Mouse (Mus musculus) thymus, postnatal 4 days (tissue): ENCODE data around the gene Oprl1.

Experiments
- DNase-seq: peaks from one replicate; pipeline ENCODE4 v3.0.0; 2021

Oprl1 gene

DNA sequence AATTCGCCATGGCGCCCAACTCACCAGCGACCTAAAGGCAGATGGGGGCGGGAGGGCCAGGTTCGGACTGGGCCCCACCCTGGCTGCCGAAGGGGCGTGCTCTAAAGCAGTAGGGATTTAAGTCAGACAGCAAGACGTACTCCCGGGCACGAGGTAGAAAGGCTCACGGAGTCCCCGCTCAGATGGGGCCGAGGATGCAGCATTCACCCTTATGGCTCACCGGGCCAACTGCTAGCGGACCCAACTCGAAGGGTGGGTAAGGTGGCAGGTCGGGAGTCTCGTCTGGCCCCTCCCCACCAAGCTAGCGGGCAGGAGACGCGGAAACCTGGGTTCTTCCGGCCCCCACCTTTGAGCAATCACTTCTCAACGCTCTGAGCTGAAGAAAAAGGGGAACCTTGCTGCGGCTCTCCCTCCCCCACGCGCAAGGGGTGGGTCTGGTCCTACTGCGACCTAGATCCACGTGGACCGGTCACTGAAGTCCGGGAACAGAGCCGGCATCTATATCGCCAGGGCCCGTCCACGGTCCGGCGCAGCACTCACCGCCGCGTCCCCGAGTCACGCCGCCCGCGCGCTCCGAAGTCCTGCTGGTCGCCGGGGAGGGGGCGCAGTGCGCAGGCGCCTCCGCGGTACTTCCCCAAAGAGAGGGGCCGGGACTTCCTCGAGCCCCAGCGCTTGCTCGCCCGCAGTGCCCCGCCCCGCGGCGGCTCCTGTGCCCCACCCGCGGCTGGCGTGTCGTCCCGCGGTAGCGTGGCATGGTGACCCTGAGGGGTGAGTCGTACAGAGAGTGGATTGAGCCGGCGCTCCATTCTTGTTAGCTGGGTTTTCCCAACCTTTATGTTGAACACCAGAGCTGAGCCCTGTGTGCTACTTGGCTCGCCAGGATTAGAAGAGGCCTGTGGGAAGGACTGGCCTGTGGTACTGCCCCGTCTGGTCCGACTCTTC is 21.2 kb upstream of the Oprl1 start, which contains the start of gene Rgs19:
TSS of gene Rgs19 (minus strand) at position 639 of the 942 bp plus-strand sequence.
- peak; percentile 91 for DNase-seq

DNA sequence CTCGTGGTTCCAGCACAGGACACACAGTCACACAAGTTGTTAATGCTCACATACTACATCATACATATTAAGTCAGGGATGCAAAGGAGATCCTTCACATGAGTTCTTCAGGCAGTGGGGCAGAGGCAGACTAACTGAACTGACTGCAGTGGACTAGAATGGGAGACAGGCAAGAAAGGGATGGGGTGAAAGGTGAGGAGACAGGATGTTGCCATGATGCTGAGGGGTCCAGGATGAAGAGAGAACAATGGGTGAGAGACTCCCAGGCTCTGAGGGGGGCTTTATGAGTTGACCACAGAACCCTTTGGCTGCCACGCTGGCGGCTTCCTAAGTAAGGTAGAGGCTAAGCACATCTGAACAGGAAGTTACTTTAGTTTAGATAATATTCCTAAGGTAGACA is 20.2 kb upstream of the Oprl1 start:
- DNase-seq = no peak

DNA sequence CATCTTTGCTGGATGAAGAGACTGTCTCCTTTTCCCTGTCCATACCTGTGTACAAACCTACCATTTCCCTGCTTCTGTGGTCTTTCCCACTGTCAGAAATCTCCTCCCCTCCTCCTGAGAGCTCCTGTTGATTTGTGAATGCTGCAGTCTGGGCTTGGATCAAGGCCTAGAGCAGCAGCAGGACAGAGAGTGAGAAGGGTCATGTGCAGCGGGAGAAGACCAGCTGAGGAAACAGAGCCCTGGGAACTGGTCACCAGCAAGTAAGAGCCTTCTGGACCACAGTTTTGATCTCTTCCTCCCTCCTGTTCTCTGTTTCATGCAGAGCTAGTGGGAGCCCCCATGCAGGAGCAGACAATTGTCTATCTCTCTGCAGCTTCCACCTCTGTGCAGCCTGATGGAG is 19.0 kb upstream of the Oprl1 start:
- no peak for DNase-seq

DNA sequence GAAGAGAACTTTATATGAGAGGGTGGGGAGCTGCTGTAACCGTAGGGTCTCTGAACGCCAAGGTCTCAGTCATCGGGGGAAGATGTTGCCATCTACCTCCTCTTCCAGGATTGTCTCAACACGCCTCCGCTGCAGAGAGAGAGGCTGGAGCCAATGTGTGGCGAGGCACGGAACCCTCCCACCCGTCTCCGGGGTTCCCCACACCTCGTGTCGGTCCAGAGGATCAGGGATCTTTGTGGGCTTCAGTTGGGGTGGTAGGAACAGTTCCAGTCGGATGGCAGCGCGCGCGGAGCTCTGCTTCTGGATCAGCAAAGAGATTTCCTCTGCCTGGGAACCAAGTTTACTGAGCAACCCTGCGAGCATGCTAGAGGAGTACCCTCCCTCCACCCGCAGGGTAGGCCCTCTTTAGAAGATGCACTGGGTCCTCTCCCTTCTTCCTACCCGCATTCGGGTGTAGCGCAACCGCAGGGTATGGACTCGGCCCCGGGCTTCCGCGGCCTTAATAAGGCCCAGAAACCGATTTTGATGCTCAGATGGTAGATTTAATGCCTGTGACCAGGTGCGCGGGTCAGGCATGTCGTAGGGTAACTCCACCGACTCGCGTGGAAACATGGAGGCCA is 17.9 kb upstream of the Oprl1 start:
- DNase-seq = no peak

DNA sequence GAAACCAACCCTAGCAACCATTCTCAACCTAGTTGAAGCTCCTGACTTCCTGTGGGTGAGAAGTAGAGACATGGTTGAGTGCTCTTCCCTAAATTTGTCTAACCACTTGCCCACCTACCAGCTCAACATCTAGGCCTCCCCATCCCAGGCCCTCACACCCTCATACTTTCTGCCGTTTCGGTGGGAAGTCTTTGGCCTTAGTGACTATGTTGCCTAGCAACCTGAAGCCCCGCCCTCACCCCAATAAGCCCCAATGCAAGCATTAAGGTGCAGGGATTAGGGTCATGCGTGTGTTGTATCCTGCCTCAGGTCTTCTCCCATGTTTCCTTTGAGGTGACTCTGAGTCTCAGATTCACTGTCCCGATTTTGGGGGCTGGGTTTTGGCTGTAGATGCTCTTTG is 16.6 kb upstream of the Oprl1 start, which contains the start of gene Lkaaear1:
TSS of gene Lkaaear1 (minus strand) at position 202 of the 400 bp plus-strand sequence.
- no peak for DNase-seq

DNA sequence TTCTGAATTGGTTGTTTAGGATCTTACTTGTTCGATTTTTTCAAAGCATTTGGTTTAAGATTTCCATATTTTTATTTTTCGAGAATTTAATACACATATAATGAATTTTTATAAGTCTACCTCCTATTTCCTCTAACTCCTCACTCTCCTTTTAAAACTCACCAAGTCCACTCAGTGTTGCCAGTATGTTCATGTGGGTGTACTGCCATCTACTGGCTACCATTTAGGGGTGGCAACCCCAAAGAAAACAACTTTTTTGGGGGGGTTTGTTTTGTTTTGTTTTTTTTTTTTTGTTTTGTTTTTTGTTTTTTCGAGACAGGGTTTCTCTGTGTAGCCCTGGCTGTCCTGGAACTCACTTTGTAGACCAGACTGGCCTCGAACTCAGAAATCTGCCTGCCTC is 8.1 kb upstream of the Oprl1 start:
- peak; percentile 41 for DNase-seq

DNA sequence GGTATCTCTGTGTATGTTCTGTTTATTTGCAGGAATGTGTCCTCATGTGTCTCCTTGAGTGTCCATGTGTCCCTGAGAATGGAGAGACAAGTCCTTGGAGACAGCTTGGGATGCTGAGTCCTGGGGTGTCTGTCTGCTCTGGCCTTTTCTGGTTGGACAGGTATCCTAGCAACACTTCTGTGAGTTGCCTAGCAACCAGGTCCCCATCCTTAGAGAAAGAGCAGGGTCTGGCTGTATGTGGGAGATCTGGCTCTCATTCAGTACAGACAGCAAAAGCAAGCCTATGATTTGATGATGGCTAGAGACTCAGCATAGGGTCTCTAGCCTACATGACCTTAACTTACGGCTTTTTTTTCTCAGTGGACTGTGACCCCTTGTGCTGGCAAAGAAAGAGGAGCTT is 1.1 kb upstream of the Oprl1 start:
- no peak for DNase-seq

DNA sequence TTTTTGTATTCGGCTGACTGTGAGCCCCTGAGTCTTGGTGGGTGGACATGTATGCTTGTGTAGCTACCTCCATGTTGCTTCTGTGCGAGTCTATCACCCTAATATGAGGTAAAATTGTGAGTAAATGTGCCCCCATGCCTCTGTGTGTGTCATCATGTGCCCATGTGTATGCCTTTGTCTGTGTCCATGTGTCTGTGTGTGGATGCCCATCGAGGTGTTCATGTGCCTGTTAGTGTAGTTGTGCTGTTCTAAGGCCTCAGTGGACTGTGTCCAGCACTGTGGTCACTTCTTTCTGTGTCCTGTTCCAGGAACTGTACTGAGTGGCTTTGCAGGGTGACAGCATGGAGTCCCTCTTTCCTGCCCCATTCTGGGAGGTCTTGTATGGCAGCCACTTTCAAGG is 566 bp downstream of the Oprl1 start:
- no peak for DNase-seq

DNA sequence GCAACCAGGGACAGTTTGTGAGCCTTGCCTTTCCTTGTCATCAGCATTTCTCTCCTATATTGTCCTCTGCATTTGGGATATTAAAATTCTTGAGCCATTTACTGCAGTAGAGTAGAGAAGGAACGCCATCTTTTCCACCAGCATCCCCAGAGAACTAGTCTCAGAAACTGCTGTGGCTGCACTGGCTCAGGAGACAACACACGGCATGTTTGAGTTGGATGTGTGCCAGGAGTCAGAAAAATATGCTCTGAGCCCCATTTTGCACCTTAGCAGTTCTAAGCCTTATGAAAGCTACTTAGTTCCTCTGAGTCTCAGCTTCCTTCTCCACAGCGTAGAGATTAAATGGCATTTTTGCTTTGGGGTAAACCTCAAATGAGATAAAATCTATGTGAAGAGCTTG is 2.2 kb downstream of the Oprl1 start:
- DNase-seq = no peak

DNA sequence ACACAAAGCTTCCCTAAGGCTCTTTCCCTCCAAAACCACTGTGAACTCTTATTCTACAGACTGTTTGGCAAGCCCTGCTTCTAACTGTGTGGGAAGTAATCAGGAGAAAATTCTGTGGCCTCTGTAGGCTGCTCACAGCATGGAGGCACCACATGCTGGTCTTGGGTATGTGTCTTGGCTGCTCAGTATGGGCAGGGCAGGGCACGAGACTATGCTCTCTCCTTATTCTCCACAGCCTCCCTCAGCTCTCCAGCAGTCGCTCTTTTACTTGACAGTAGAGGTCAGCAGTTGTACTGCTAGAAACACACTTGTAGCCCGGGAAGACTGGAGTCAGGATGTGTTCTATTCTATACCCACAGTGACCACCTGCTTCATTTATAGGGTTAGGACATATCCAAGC is 5.2 kb downstream of the Oprl1 start:
- DNase-seq = no peak

DNA sequence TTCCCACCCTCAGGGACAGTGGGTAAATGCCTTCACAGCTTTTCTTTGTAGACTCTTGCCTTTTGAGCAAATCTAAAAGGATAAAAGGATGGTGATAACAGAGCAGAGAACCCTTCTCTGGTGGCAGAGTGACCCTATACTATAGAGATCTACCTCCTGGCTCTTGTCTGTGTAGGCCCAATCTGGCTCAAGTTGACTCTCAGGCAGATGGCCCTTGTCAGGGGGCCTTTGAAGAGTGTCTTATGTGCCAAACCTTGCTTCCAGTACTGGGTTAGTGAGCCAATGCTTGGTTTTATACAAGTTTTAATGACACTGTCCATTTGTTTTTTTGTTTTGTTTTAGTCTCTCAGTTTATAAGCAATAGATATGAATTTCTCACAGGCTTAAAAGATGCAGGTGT is 6.4 kb downstream of the Oprl1 start:
- DNase-seq = no peak

DNA sequence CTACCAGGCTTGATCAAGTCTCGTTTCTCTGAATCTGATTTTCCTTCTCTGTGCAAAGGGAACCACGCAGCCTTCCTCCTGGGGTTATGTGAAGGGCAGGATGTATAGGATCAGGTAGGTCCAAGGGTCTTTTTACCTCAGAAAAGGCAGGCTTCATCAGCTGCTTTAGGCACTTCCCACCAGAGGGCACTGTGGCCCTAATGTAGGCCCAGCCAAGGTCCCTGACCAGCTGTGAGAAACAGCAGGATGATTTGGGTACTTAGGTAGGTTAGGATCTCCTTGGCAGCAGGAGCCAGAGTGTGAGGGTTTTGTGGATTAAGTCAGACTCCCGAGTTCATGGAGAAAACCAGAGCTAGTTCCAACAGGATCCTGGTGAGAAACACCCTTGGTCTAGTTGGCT is 7.4 kb downstream of the Oprl1 start:
- peak; percentile 66 for DNase-seq

DNA sequence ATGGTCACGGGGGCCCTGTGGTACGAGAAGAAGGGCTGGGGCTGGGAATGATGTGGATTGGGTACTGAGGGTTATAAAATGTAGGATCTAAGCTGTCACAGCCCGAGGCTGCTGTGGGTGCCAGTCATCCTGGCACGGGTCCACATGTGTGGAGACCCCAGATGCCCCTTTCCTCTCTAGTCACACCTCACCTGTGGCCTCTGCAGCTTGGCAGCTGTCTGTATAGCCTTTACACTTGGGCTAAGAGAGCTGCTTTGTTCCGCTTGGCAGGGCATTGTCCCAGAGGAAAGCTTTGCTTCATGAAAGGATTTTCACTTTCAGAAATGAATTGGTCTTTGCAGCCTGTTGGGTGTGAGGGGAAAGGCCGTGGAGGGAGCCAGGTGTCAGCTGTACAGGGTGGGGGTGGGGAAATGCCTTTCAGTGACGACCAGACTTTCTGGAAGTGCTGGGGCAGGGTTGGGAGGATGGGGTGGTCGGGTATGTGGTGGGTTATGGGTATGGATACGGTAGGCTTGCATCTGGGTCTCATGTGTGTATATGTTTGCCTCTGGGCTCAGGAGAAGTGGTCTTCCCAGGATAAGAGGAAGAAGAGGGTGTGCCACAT is 12.9 kb downstream of the Oprl1 start:
- no peak for DNase-seq

DNA sequence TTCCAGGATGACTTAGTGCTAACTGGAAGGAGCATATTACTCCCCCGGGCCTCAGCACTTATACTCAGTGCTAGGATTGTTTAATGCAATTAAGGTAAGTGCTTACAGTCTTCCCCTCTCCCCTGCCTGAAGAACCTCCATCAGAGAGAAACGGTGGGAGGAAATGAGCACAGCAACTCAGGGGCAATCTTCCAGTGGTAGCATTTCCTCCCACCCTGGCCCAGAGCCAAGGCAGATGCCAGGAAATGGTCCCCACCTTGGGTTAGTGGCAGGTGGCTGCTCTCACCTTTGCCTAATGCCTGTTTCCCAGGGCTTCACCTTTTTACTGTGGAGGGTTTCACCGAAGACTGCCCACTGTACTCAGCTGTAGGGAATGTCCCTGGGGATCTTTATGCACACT is 15.2 kb downstream of the Oprl1 start:
- DNase-seq = peak; percentile 28

DNA sequence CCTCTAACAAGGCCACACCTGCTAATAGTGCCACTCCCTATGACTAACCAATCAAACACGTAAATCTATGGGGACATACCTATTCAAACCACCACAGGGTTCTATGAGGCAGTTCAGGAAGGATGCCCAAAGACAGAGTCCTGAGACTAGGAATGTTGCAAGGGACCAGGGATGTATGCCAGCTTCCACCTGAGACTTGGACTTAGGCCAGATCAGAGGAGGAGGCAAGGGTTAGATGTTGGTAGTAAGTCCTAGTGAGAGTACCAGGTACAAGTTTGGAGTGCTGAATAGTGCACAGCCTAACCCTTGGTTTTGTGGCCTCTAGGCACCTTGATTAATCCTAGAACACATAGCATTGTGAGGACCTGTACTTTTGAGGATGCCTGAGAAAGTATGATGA is 37.8 kb downstream of the Oprl1 start:
- no peak for DNase-seq

DNA sequence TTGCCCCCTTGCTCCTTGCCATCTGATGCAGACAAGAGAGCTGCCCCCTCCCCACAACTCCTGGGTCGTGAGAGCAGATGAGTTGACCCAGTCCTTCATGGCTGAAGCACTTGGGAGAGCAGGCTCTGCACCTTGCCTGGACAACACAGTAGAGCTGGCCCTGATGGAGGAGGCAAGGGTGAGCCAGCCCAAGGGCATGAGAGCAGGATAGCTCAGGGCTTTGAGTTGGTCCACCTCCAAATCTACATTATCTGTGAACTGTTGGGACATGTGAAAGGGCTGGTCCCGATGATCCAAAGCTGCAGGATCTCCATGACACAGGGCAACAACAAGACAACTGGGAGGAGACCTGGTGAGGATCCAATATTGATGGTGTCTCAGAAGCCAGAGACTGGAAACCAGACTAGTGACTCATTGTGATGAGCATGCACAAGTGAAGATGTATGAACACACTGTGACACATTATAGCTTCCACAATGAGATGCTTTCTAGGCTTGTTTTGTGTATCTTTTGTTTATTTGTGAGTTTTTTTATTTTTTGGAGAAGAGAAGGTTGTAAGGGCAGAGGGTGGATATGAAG is 43.4 kb downstream of the Oprl1 start:
- DNase-seq = no peak

DNA sequence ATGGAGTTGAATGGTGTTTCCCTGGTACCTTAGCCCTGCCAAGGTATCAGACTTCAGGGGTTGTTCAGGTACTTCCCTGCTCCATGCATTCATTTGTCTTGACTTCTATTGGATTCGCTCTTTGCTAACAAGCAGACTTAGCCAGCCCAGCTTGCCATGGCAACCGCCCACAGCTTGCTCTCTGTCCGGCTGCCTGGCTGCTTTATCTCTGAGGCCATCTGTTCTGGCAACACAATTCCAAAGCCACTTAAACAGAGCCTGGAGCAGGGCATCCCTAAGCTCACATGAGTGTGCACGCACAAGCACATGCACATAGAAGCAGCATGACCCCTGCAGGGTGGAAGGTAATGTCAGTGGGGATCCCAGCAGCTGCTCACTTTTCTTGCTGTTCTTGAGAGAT is 44.2 kb downstream of the Oprl1 start:
- DNase-seq = no peak

DNA sequence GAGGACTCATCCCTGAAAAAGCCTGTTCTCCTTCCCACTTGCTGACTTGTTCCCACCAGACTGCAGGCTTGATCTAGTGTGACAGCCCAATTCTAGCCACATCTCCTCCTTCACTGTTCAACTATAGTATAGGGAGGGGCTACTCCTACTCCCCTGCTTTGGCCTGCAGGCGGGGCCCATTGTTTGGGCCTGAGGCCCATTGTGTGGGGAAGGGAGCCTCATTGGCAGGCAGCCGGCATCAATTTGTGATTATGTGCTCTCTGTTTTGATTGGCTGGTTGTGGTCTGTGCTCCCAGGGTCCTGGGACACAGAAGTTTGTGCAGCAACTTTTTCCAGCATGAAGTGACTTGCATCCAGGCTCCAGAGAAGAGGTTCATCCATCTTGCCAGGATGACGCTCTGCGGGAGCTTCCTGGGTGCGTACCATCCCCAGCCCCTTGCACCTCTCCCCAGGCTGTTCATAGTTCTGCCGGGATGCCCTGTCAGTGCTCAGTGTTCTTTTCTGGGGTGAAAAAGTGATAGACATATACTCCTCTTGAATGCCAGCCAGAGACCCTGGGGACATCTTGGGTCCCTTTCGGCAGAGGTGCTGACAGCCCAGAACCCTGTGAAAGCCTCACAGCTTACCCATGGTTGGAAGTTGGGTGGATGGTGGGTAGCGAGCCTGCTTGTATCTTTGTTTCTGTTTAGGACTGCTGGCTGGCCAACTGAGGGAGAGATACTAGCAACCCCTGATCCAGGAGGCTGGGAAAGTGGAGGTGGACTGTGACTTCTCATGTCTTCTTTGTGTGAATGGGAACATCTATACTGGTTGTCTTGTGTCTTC is 48.4 kb downstream of the Oprl1 start, which contains the start of gene Myt1:
TSS of gene Myt1 (plus strand) at position 327 of the 825 bp plus-strand sequence.
- DNase-seq = no peak

DNA sequence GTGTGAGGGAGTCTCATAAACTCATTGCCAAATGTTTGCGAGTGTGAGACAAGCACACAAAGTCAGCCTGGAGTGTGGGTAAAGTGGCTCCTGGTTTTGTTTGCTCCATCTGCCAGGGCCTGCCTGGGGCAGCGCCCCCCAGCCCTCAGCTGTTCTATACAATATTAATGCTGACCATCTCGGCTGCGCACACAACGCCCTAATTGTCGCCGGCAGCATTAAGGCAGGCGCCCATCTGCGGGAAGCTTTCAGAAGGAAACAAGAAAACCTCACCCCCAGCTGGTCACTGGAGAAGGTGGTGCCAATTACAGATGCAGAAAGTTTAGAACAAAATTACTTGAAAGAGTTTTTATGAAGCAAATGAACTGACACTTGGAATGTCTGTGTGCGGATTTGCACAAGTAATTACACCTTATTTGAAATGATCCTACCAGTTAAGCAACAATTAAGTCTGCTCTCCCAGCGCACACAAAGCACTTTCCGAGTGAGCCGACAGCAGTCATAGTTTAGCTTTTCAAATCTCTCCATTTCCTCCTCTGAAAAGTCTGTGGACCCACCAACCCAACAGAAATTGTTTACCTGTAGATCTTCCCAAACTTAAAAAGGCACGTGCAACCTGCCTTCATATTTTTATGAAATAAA is 49.2 kb downstream of the Oprl1 start:
- DNase-seq = no peak

DNA sequence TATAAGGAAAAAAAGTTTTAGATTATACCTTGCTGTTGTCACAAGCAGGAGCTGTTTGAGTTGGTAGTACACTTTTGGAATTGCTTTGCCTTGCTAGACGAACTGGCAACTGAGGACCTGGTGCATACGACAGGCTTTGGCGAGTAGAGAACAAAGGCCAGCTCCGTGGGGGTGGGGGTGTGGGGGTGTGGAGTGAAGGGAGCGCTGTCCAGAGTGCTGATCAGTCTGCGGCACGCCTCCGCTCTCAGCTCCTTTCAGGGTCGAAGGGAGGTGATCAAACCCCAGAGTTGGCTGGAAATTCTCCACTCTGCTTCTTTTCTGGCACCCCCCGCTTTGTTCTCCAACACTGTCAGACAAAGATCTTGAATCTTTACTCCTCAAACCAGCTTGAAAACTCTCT is 49.8 kb downstream of the Oprl1 start:
- peak; percentile 55 for DNase-seq

DNA sequence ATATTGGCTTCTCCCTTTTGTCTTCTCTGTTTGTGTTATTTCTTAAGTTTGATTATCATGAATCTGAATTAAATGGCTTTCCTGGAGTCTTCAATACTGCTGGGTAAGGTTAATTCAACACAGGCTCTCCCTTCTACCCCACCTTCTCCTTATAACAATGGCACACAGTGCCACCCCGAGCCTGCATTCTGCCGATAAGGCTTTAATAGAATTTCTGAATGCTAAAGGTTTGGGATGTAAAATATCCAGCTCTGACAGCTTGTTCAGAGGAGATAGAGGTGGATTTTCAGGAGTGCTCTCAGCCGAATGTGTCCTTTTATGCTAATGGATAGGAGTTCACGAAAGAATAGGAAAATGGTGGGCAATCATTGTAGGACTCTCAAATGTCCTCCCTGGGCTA is 50.4 kb downstream of the Oprl1 start:
- no peak for DNase-seq
